Mouse (Mus musculus): ENCODE data around the gene Naa40.

Naa40 gene

DNA sequence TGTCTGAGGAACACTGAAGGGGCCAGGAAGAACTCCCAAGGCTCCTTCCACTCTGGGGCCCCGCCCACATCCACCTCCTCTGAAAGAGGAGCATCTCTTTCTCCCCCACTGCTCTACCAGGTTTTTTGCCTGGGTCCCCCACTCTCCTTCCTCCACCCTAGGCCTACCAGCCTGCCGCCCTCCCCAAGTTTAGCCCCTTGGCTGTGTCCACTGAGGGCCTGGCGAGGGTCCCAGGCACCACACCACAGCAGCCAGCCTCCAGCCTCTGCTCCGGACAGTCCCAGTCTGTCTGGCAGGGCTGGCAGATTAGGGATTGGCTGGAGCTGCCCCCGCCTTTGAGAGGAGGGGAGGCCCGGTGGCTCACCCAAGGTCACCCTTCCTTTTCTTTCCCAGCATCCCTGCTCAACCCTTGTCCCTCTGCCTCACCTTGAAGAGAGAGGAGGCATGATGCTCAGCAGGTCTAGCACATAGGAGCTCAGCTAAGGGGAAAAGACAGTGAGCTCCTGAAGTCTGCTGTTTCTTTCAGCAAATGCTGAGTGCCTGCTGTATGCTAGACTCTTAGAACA is 23.9 kb upstream of the Naa40 start:
- DNase-seq = peak in 1 of 2 experiments; percentile 50

DNA sequence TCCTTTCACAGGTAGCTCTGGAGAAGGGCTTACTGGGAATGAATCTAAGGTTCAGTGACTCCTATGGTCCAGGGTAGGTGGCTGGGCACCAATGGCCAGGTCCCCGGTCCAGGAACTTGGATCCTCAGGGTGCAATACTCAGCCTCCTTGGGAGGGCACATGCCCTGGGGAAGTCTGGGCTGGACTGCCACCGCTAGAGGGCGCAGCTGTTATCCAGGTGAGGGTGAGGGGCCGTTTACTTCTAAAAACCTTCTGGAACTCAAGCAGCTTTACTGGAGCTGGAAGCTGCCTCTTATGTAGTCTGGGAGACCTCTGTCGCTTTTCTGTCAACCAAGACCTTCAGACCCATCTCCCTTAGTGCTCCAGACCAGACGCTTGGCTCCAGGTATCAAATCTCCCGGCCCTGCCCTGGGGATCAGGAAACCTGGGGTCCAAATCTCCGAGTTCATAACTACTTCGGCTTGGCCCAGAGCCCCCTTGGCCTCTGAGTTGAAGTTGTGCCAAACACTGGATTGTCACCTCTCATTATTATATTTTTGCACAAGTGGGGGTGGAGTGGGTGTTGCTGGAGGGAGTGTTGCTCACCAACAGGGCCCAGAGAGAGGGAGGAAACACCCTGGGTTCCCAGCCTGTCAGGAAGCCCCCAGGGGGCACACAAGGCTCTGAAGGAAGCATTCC is 23.2 kb upstream of the Naa40 start:
- DNase-seq = peak; percentile 68 to 80

DNA sequence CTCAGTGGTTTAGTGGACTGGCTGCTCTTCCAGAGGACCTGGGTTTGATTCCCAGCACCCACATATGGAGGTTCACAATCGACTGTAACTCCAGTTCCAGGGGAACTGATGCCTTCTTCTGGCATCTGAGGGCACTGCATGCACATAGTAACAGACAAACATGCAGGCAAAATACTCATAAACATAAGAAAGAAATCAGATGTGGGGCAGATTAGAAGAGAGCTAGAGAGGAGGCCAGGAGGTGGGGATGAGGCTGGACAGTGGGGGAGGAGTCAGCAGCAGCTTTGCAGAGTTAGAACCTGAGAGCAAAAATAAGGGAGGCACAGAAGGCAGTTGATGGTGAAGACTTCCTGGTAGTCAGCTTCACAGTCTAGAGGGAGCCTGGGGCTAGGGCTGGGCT is 21.6 kb upstream of the Naa40 start:
- DNase-seq = no peak

DNA sequence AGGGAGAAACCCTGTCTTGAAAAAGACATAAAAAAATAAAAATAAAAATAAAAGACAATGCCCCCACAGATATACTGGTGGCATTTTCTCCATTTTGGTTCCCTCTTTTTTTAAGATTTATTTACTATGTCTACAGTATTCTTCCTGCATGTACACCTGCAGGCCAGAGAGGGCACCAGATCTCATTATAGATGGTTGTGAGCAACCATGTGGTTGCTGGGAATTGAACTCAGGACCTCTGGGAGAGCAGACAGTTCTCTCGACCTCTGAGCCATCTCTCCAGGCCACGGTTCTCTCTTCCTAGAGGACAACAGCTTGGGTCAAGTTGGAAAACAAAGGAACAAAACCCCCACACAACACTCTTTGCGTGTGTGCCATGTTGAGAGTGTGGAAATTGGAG is 21.0 kb upstream of the Naa40 start:
- DNase-seq = no peak

DNA sequence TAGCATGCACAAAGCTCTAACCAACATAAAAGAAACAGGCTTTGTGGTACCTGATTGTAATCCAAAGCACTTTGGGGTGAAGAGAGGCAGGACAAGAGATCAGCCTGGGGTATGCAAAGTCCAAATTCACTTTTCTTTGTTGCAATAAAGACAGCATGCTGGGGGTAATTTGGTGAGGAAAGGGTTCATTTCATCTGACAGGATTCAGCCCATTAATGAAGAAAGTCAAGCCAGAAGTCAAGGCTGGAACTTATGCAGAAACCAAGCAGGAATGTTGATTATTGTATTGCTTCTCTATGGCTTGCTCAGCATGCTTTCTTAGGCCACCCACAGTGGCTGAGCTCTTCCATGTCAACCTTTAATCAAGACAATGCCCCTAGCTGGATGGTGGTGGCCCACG is 20.5 kb upstream of the Naa40 start:
- DNase-seq = no peak

DNA sequence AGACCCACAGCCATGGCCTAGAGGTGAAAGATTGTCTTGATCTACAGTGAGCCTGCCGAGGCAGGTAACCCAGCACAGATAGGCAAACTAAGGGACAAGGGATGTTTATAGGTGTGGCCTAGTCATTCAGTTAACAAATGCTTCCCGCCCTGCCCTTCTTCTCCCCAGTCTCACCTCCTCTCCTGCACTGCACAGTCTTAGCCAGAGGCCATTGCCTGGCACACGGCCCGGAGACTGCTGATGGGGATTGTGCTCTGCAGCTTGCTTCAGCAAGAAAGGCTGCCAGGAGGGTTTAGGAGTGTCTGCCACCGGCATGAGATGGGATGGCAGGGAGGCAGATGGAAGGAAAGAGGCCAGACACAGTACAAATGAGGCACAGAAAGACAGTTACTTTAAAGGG is 16.9 kb upstream of the Naa40 start:
- DNase-seq = no peak

DNA sequence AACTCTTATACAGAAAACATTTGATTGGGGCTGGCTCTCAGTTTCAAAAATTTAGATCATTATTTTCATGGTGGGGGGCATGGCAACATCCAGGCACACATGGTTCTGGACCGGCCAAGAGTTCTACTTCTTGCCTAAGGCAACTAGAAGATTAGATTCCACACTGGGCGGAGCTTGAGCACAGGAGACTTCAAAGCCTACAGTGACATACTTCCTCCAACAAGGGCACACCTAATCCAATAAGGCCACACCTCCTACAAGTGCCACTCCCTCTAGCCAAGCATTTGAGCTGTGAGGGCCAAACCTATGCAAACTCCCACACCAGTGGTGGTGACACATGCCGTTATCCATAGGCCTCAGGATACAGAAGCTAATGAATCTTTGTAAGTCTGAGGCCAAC is 5.0 kb upstream of the Naa40 start:
- DNase-seq = no peak

DNA sequence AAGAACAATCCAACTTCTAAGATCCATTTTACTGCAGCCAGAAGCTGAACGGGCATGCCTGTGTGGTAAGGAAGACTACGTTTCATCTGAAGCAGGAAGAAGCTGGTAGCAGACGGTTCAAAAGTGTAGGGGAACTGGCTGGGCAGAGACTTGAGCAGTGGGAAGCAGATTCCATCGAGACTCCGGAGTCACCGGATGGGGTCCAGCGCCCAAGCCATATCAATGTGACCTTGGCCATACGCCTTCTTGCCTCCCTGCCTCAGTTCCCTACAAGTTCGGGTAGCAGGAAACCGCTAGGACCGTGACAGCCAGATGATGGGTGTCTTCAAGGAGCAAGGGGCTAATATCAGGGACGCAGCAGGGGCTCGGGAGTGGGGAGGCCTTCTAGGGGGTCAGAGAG is 692 bp downstream of the Naa40 start:
- peak in 1 of 2 experiments; percentile 15 for DNase-seq

DNA sequence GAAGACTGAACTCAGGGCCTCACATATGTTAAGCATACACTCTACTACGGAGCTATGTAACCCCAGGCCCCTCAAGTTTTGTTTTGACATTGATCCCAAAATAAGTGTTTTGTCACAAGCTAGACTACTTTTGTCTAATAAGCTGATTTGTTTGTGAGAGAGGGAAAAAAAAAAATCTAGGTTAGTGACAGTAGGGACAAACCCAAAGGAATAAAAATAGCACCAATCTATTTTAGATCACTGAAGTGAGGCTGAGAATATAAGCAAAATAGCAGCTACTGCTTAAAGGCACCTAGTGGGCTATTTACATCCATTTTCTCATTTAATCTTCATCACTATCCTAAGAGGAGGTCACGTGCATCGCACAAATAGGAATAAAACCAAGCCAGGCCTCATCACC is 1.4 kb downstream of the Naa40 start:
- no peak for DNase-seq

DNA sequence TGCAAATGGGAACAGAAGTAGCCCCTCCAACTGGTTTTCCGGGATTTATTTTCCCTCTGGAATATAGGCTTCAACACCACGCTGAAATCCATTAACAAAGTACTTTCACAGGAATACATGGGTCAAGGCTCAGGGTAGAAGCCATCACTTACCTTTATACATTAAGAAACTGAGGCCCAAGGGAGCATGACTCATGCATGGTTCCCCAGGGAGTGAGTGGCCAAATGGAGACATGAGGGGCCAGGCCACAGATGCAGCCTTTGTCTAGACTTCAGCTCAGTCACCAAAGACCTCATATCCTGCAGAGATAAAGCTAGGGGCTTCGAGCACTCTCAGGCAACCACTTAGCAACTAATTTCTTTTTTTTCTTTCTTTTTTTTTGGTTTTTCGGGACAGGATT is 4.2 kb downstream of the Naa40 start:
- DNase-seq = no peak

DNA sequence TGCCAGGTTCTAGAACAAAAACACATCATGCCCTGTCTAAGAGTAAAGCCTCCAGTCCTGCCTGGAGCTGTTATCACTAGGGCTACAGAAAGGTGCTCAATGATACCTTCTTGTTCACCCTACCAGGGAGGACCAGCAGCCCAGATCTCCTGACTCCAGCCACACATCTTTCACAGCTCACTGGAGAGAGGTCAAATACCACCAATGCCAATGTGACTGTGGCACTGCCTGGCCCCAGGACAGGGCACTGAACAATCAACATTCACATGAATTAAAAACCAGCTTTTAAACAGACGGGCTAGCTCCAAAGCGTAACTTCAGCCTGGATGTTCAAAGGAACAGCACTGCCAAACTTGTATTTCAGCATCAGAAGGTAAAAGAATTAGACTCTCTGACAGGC is 5.0 kb downstream of the Naa40 start:
- DNase-seq = peak in 1 of 2 experiments; percentile 45

DNA sequence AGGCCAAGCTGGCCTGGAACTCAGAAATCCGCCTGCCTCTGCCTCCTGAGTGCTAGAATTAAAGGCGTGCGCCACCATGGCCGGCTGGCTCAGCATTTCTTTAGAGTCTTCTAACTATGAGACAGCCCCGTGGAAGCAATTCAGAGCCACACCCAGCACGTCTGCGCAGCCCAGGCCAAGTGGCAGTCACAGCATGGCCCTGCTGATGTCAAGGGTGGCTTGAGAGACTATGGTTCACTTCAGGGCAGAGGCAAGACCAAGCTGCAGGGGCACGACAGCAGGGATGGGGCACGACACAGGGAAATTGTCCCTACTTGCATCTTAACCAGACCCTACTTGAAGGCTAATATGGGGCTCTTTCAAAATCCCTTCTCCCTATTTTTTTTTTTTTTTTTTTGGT is 5.5 kb downstream of the Naa40 start:
- no peak for DNase-seq

DNA sequence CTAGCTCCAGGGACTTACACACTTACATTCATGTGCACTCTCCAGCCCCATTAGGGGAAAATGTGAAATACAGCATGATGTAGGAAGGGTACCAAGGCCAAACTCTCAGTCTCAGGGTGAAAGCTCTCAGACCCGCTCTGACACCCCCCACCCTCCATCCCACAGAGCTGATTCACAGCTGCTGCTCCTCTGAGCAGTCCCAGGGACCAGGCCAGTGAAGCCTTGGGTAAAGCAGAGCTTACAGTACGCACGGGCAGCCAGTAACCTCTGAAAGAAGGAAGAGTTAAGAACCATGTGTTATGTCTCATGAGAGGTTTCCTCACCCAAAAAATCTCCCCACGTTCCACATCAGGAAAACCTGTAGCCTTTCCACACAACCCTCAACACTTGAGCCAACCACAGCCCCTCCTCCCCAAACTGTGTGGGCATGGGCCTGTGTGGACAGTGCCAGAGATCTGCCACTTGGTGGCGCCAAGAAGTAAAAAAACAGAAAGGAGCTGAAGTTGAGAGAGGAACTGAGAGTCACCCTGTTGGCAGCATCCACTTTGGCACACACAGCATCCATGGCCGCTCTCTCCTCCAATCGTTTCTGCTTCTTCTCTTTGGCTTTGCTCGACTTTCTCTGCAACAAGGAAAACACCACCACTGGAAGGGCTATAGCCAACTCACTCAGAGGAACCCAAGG is 6.3 kb downstream of the Naa40 start:
- peak; percentile 70 to 80 for DNase-seq

DNA sequence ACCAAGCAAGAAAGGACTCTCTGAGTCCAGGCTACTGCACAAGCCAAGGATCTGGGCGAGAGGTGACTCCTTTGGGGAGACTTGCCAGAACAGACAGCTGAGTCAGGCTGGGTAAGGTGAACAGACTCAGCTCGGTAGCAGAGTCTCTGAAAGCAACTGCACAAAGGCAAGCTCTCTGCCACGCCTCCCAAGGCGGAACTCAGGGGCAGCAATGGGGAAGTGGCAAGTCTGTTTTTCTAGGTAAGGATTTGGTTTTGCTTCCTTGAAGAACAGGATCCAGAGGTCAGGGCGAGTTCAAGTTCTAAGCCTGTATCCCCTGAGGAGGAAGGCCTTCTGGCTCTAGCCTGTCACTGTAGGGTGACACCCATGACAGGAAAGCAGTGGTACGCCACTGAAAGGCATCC is 14.5 kb downstream of the Naa40 start:
- DNase-seq = peak; percentile 67 to 74

DNA sequence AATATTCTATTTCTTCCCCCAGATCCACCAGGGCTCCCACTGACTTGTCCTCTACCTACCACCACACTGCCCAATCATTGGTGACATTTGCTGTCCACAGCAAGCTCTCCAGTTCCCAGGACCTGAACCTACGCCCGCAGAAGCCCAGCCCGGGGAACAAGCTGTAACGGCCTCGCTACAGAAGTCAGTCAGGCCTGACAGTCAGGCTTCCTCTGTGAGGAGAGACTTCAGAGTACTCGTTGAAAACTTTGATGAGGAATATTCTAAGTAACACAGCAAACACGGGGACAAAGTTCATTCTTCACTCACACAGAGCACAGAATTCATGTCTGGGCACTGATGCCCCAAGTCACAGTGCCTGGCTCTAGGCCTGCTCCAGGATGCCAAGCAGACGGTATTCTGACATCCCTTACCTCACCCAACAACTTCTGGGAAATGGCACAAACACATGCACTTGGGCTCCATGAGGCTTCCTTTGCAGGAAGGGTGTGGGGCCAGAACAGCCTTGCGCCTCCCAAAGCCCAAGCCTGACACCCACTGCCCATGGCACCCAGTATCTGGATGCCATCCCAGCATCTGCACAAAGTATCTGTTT is 15.8 kb downstream of the Naa40 start:
- DNase-seq = peak; percentile 52 to 62

DNA sequence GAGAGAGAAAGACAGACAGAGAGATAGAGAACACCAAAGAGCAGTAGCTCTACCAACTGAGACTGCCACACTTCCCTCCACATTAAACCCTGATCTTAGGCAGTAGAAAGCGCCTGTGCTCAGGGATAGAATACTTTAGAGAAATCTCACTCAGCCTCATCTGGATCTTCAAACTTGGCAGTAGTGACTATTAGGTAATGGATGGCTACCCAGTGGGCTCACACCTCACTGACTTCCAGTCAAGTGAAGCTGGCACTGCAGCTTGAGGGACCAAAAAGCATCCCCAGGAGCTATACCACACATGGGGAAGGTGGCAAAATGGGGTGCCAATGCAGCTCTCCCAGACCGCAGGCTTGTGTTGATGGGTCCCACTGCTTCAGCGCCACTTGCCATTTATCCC is 16.7 kb downstream of the Naa40 start:
- DNase-seq = no peak

DNA sequence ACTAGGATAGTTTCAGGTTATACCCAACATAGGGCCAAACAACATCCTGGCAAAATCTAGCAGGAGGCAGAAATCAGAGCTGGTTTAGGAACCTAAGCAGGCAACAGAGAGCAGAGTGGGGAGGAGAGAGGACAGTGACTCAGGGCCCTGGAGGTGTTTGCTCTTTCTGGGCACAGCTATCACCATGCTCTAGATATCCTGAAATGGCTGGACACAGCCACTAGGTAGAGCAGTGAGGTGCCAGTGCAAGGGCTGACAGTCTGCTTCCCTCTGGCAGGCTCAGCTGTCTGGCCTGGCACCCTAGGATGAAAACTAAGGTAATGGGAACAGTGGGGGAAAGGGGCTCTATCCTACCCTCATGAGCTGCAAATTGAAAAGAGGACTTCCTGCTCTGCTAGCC is 17.5 kb downstream of the Naa40 start:
- no peak for DNase-seq

DNA sequence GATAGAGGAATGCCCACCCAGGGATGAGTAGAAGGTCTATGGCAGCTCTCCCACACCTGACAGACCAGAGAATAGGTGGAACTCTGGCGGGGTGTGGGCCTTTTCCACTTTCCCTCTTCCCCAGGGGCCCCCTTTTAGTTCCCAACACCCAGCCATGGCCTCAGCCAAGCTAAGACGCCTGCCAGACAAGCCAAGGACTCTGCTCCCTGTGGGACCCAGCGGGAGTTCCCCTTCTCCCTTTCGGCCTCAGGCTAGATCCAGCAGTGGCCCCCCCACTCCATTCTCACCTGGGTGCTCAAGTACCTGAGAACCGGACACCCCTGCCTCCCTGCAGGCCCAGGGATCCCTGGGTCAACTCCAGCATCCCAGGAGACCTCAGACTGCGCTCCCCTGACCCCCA is 18.8 kb downstream of the Naa40 start:
- DNase-seq = no peak

DNA sequence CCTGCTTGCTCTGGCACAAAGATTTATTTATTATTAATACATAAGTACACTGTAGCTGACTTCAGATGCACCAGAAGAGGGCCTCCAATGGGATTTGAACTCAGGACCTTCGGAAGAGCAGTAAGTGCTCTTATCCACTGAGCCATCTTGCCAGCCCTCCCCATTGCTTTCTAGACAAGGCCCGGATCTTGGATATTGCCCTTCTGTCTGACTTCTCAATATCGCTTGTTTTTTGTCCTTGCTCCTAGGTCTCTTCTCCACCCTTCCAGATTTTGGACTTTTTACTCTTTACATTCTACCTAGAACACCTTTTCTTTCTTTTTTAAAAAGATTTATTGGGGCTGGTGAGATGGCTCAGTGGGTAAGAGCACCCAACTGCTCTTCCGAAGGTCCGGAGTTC is 22.2 kb downstream of the Naa40 start:
- DNase-seq = no peak

DNA sequence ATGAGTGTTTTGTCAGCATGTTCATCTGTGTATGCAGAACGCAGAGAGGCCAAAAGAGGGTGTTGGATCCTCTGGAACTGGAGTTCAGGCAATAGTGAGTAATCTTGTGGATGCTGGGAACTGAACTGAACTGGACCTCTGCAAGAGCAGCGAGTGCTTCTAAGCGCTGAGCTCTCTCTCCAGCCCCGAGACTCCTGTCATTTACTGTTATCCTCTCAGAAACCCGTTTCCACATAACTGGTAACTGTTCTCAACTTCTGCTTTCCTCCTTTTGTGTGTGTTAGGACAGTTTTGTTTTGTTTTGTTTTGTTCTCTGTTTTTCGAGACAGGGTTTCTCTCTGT is 23.1 kb downstream of the Naa40 start:
- DNase-seq = no peak

DNA sequence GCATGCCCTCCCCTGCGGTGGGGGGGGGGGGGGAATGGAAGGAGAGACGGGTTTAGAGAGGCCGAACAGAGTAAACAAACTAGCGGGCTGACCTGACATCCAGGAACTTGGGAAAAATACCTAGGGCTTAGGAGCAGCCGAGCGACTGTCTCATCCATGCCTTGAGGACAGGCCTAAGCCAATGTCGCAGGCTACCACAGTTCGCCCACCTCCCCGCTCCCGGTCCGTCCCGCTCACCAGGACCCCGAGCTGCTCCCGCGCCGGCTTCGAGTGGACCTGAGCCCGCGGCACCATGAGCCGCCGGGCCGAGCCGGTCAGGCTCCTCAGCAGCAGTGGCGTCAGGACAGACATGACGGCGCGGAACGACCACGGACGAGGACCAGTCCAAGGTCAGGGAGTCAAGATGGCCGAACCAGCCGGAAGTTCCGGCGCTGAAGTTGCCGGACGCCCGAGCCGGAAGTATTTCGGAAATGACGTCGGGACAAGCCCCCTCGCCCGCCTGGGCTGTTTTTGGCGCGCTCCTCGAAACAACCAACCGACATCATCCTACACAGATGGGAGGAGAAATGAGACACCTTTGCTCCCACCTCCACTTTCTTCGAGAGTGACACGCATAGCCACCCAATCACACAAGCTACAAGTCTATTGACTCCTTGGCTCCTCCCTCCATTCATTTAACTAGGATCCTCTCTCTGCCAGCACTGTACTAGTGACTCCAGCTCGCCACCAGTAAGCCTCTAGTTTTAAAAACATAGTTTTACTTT is 23.6 kb downstream of the Naa40 start, which contains the start of gene Cox8a:
Cox8a (minus strand) TSS at position 455 of the 764 bp plus-strand sequence.
- peak; percentile 98 to 99 for DNase-seq

DNA sequence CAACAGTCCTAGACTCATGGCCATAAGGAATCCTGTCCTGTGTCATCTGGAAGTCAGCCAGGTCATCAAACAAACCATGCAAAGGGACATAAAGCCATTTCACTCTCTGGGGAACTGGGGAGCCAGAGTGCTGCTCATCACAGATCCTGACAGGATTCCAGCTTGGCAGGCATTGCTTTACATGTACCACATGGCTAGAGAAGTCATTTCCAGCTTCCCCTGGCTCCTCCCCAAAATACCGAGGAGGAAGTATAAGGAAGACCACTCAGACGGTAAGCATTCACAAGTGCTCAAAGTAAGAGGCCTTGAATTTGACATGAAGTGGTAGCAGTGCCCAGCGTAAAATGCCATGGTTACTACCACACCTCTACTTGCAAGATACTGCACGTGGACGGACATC is 26.5 kb downstream of the Naa40 start:
- DNase-seq = peak in 1 of 2 experiments; percentile 12

DNA sequence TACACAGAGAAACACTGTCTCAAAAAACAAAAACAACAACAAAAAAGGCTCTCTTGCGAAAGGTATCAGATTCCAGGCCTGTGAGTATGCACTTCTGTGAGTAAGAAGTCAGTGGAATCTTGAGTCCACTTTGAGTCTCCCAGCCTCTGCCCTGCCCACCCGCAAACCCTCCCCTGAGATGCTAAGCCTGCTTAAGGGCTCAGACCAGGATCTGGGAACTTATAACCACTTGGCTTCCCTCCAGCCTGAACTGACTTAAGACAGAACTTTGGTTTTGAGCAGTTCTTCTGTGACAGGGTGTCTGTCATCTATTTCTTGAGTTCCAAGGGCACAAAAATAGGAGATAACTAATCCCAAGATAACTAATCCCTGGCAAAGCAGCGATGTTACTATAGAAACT is 28.0 kb downstream of the Naa40 start:
- no peak for DNase-seq

Measured in kidney, adult 8-10 months (tissue).